Mouse (Mus musculus) left cerebral cortex, adult 18-20 months (tissue): ENCODE results near the gene Hus1b. TPM values are rescaled to one million over a fixed set of nuclear protein-coding genes. Genes with fewer than 3 reads are reported as not detected.

Source experiments
- DNase-seq, 2 experiments: peaks; one replicate each; pipeline ENCODE4 v3.0.0; 2021 to 2022; ENCODE audit warnings: low spot score in 2 of 2, mixed read lengths in 1 of 2
- long read RNA-seq, 2 experiments: library from polyadenylated mRNA; stranded (forward); transcript quantifications; one replicate each; pipeline ENCODE4 v2.0.0; 2021
- total RNA-seq, 2 experiments: library from RNA; stranded (reverse); gene quantifications; 2 replicates each; pipeline ENCODE4 v1.2.3; 2021

Gene Hus1b
- under 1 TPM; 0.47 to 0.72 TPM for total RNA-seq
- long read RNA-seq, experiment 1 = 0 reads
- long read RNA-seq, experiment 2 = 0 reads

DNA sequence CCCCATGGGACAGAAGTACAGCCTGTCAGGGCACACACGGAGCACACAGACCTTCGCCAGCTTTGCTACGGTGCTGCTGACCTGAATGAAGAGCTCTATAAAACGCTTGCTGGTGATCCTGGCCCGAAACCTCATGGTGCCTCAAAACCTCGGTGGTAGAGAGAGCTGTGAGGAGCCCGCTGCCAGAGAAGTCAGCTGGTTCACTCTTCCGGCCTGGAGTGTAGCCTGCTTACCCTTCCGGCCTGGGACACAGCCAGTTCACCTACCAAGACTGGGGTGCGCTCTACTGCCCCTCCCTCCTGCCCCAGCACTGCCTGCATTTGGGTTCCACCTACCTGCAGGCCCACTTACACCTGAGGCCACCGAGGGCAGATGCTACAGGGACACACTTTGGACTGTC is at the start of gene Hus1b:
Gene Hus1b, minus strand, starts transcription at position 220 of the 400 bp plus-strand sequence.
- no peak for DNase-seq

DNA sequence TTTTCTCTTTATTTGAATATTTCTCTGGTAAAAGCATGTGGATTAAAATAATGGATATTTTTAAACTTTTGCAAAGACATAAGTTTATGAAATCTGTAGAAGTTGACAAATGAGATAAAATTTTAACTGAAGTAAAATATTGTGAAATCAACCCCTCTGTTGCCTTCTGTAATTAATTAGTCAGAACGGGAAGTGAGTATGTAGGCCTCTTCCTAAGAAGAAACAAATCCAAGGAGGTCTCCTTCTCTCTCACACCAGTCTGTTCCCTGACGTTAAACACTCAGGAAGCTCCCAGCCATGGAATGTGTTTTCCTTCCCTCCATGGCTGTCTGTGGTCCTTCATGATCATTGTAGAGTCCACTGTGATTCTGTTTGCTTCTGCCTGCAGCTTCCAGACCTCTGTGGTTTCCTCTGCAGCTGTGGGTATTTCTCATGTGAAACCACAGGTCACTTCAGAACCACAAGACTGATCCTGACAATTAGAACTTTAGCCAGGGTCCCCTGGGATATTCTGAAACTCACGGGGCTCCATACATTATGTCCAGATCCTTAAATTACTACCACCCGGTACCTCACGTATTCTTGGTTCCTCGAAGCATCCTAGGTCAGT is 46.8 kb upstream of the Hus1b start:
- no peak for DNase-seq

DNA sequence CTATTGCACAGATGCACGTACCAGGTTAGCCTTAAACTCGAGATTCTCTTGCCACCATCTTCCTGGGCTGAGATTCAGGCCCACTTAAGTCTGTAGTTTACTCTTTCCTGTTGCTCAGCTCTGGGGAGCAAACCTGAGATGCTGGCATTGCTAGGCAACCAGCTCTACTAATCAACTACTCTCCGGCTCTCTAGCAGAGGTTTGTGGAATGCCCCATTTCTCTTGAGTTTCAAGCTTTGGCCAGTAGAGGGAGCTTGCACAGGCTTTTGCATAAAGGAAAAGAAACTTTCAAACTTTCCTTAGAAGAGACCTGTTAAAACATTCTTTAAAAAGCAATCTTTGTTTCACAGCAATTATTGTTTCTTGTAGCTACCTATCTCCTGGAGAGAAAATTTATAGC is 46.3 kb upstream of the Hus1b start:
- peak; percentile 60 to 77 for DNase-seq

DNA sequence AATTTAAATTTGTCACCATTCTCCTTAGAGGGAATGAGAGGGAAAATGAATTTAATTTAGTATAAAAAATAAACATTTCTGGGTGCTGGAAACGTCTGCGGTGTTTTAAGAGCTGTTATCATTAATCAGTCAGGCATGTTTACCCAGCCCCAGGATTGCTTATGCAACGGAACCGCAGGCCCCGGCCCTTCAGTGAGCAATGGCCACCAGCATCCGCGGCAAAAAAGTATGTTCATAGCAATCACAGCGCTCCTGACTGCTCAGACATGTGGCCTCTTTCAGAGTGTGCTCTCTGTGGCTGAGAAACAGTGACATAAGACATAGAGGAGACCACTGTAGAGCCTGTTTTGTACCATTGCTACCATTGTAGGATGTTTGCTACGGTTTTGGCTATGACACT is 42.7 kb upstream of the Hus1b start:
- no peak for DNase-seq

DNA sequence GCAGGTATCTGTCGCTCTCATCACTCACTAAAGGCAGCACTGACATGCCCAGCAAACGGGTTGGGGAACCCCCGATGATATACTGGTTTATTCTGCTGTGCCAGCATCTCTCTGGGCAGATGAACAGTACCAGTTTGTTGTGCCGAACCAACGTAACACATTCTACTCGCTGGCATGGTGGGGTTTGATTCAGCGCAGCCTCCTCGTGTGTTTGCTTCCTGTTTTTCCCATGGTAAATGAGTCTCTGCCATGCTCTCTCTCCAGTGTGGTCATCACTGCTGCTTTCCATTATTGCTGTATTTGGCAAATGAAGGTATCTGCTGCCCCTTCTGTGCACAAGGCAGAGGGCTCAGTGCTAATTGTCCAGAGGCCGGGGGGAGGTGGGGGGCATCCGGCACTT is 42.2 kb upstream of the Hus1b start:
- DNase-seq = no peak

DNA sequence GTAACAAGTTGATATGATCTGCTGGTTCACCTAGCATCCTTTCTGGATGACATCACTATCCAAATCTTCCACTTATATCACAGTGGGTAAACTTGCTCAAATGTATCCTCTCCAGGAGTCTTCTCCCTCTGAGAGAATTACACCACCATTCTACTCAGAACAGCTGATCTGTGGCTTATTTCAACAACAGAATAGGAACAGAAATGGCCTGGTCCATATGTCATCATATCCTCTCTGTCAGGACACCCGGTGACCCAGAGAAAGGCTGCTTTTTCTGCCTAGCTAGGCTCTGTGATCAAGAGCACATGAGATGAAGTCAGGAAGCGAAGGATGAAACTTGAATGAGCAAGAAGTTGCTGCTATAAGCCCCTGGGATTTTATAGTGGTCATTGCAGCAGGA is 40.1 kb upstream of the Hus1b start:
- DNase-seq = no peak

DNA sequence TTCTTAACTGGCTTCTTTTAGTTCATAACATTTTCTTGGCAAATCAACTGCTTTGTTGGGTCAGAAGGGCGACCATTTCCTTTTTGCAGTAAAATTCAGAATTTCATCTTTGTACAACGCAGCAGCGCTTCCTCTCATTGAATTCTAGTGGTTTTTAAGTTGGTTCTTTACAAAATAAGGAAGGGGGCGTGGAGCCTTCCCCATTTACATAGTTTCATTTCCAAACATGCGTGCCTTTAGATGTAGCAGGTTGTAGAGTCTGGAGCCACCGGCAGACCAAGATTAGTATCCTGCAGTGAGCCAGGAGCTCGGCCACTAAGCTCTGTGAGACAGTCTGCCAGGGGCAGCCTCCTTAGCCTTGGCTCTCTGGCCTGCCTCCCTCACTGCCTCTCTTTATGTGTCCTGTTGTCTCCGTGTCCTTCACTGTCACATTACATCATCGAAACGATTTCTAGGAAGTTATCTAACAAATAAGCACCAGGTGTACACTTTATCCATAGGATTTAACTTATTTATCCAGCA is 39.4 kb upstream of the Hus1b start:
- no peak for DNase-seq

GRCm38 (mm10) chr13:30985598-30986466 is 38.3 kb upstream of the Hus1b start:
- DNase-seq = peak; percentile 27 to 45

DNA sequence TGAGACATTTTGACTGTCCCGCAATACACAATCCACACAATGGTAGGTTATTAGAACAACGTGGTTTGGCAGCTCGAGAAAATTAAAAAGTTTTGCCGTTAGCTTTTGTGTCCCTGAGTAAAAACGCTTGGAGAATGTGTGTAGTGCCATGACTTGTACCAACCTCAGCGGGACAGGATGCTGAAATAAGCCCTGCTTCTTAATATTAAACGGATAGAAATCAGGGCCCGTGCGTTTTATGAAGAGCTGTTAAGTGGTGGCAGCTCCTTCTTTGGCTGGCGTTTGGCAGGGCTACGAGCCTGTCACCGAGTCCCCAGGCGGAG is 37.7 kb upstream of the Hus1b start:
- DNase-seq = no peak

DNA sequence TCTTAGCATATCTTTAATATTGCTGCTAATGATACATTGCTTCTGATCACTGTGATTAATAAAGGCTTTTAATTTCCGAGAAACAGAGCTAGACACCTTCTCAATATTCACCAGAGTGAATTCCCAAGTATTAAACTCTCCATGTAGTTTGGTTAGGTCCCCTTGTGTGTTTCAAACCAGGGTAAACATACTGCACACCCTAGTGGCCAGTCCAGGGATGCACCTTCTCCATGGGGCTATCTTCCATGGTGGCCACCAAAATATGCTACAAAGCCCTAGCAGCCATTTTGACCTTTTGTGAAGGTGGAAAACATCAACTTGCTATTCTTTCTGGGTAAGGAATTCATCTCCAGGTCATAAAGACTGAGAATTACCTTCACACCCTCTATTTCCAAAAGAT is 34.1 kb upstream of the Hus1b start:
- DNase-seq = peak in 1 of 2 experiments; percentile 47

- DNase-seq = peak; percentile 32 to 40
These were observed 30.7 kb upstream of the Hus1b start for GRCm38 (mm10) chr13:30978224-30978623.

DNA sequence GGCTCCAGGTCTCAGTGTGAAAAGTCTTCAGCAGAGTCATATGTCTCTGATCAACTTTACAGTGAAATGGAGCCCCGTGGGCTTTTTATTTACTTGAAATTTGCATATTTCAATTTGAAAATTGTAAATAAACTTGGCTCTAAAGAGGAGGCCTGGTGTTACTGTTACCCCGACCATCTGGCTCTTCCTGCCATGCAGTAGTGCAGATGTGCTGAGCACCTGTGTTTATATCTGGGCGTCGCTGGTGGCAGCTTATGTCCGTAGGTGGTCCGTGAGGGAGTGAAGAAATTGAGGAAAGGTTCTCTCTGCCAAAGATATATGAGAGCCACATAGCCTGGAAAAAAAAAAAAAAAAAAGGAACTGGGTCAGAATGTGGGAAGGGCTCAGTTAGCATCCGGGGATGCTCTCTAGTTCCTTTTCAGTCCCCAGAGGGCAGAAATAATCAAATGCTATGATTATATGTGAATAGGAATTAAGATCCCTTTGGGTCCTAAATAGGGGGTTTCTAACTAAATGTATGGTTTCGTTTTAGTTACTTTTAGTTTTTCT is 29.1 kb upstream of the Hus1b start:
- no peak for DNase-seq

DNA sequence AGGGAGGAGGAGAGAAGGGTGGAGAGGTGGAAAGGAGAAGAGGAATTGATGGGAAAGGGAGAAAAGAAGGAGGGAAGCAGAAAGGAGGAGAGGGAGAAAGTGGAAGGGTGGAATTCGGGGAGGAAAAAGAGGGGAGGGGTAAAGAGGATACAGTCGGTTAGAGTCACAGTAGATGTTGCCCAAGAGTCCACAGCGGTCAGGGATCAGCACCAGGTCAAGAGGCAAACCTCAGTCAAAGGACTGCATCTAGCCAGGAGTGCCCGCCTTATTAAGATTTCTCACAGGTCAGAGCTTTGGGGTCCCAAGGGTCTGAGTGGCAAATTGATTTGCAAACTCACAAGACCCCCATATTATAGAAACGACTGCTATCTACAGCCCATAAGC is 26.7 kb upstream of the Hus1b start:
- no peak for DNase-seq

DNA sequence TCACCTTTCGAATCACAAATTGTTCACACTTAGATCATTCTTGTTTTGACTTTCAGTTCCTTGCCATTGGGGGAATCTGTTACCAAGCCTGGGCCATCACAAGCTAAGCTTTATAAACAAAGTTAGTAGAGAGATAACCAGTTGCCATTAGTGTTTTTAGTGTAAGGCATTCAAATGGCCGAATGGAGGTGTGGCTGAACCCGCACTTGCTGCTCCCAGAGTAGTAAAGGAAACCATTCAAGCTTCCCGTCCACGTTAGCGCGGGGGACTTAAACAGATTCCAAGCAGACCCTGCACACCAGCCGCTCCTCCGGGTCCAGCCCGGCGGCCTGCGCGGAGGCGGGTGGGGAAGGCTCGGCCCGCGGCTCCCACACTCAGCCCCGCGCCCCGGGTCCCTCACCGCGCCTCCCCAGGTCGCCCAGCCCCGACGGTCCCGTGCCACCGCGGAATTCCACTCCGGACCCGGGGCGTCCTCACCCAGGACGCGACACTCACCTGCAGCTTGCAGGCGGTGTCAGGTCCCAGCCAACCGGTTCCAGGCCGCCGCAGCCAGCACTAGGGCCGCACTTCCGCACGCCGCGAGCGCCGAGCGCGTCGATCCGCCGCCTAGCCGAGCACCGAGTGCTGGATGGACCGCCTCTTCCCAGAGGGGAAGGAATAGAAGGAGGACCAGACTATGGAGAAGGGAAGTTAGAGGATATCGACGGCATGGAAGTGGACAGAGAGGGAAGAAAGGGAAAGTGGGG is 26.1 kb upstream of the Hus1b start, which contains the start of the genes Exoc2 and Gm5447:
Gene Exoc2, minus strand, starts transcription at position 593 of the 746 bp plus-strand sequence.
Gene Gm5447, plus strand, starts transcription at position 704 of the 746 bp plus-strand sequence.
- DNase-seq = peak; percentile 76 to 89

- DNase-seq = no peak
These were observed 24.5 kb upstream of the Hus1b start for GRCm38 (mm10) chr13:30972102-30972501.

- DNase-seq = no peak
These were observed 23.5 kb upstream of the Hus1b start for GRCm38 (mm10) chr13:30971047-30971446.

- no peak for DNase-seq
These were observed 20.8 kb upstream of the Hus1b start for GRCm38 (mm10) chr13:30968311-30968710.

- DNase-seq = no peak
These were observed 18.9 kb upstream of the Hus1b start for GRCm38 (mm10) chr13:30966507-30966911.

DNA sequence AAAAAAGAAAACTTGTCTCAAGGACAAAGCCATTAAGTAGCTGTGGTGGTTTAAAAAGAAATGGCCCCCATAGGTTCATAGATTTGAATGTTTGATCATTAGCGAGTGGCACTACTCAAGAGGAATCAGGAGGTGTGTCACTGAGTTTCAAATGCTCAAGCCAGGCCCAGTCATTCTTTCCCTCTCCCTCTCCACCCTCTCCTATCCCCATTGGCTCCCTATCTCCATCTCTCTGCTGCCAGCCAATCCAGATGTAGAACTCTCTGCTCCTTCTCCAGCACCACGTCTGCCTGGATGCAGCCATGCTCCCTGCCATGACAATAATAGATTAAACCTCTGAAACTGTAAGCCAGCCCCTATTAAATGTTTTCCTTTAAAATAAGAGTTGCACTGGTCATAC is 14.4 kb upstream of the Hus1b start:
- no peak for DNase-seq

GRCm38 (mm10) chr13:30960714-30961113 is 13.2 kb upstream of the Hus1b start:
- DNase-seq = no peak

- DNase-seq = no peak
These were observed 6.0 kb upstream of the Hus1b start for GRCm38 (mm10) chr13:30953580-30953979.
